Mouse (Mus musculus) midbrain, postnatal 0 days (tissue): ENCODE measurements at regions not wholly inside any gene's neighbourhood (a gene's known extent, or its start where the extent isn't known, plus 50 kb on each side); places are given as distances from the start of the nearest gene placed in this dataset.

Experiments
- ATAC-seq: fragments of 200-750 bp; cut with Nextera tagmentation; 2 replicates; pipeline ENCODE4 v1.8.0; 2017; ENCODE audit warnings: moderate number of reproducible peaks, mild to moderate bottlenecking, moderate TSS enrichment, moderate library complexity; ENCODE audit not compliant: low FRiP score
- DNase-seq: peaks from one replicate; pipeline ENCODE4 v3.0.0-alpha.2; 2015; ENCODE audit warnings: low spot score
- H3K27ac ChIP-seq: fragments of 300-500 bp; sonication (generic); 2 replicates; pipeline ENCODE4 v1.5.1; 2014; ENCODE audit warnings: low read depth, mild to moderate bottlenecking, low read length, mixed read lengths
- H3K27me3 ChIP-seq: fragments of 300-500 bp; sonication (generic); 2 replicates; pipeline ENCODE4 v1.6.1; 2014; ENCODE audit warnings: low read length, control low read depth, mixed read lengths; ENCODE audit not compliant: insufficient read depth
- H3K36me3 ChIP-seq: fragments of 300-500 bp; sonication (generic); 2 replicates; pipeline ENCODE4 v1.6.1; 2014; ENCODE audit warnings: low read length, control low read depth, mixed read lengths; ENCODE audit not compliant: insufficient read depth
- H3K4me1 ChIP-seq: fragments of 300-500 bp; sonication (generic); 2 replicates; pipeline ENCODE4 v1.6.1; 2014; ENCODE audit warnings: mild to moderate bottlenecking, control low read depth, antibody characterized with exemption, low read length, mixed read lengths; ENCODE audit not compliant: insufficient read depth
- H3K4me2 ChIP-seq: fragments of 300-500 bp; sonication (generic); 2 replicates; pipeline ENCODE4 v1.6.1; 2014; ENCODE audit warnings: low read depth, mild to moderate bottlenecking, low read length, mixed read lengths; ENCODE audit not compliant: poor library complexity, severe bottlenecking
- H3K4me3 ChIP-seq: fragments of 300-500 bp; sonication (generic); 2 replicates; pipeline ENCODE4 v1.5.1; 2014; ENCODE audit warnings: low read depth, mild to moderate bottlenecking, low read length, moderate library complexity
- H3K9ac ChIP-seq: fragments of 300-500 bp; sonication (generic); replicated peaks from 2 replicates; pipeline ENCODE4 v1.6.1; 2014; ENCODE audit warnings: mild to moderate bottlenecking, low read length, moderate library complexity, mixed read lengths; ENCODE audit not compliant: poor library complexity, severe bottlenecking
- H3K9me3 ChIP-seq: fragments of 300-500 bp; sonication (generic); 2 replicates; pipeline ENCODE4 v1.6.1; 2016; ENCODE audit warnings: low read length, control low read depth
- CTCF ChIP-seq: IDR thresholded peaks from 2 replicates; pipeline ENCODE4 v1.5.1; 2016; ENCODE audit warnings: antibody characterized with exemption, mild to moderate bottlenecking
- WGBS: fragments of 180-500 bp; shearing (Covaris S2); extraction: QIAGEN DNeasy Blood & Tissue Kit; methylation state at CpG from one replicate; pipeline ENCODE4 v1.1.7; 2014; 5-methylcytosine and 5-hydroxymethylcytosine counted together

- H3K27me3 ChIP-seq, result no peaks in the 10 kb centered on the region
- H3K36me3 ChIP-seq, result no peaks in the 10 kb centered on the region
- no peak overlapping the region for H3K4me3 ChIP-seq
- no peak for ATAC-seq
- H3K9me3 ChIP-seq, result no peaks in the 10 kb centered on the region
- no peaks in the 10 kb centered on the region for H3K4me1 ChIP-seq
- TF ChIP-seq CTCF, result no peak
- 55% methylated on average over 5 of the region's 5 CpGs for WGBS
- H3K9ac ChIP-seq, result no peak overlapping the region
- DNase-seq, result no peak
- H3K27ac ChIP-seq, result no peak overlapping the region
- H3K4me2 ChIP-seq, result no peak overlapping the region
These were observed 119.5 kb upstream of the Fndc3a start for GRCm38 (mm10) chr14:72829261-72829660.

GRCm38 (mm10) chr14:72825549-72825948, 115.7 kb upstream of the Fndc3a start:
- no peaks in the 10 kb centered on the region for H3K4me1 ChIP-seq
- no peaks in the 10 kb centered on the region for H3K36me3 ChIP-seq
- no peak for ATAC-seq
- H3K4me3 ChIP-seq, result no peak overlapping the region
- H3K9me3 ChIP-seq, result 0 out of 2 replicates have a peak, but pooled peaks cover 3% of the 10 kb centered on the region
- 76% methylated on average over 4 of the region's 4 CpGs for WGBS
- H3K4me2 ChIP-seq, result no peak overlapping the region
- no peak for TF ChIP-seq CTCF
- H3K27me3 ChIP-seq, result no peaks in the 10 kb centered on the region
- DNase-seq, result no peak
- no peak overlapping the region for H3K27ac ChIP-seq
- H3K9ac ChIP-seq, result no peak overlapping the region

DNA sequence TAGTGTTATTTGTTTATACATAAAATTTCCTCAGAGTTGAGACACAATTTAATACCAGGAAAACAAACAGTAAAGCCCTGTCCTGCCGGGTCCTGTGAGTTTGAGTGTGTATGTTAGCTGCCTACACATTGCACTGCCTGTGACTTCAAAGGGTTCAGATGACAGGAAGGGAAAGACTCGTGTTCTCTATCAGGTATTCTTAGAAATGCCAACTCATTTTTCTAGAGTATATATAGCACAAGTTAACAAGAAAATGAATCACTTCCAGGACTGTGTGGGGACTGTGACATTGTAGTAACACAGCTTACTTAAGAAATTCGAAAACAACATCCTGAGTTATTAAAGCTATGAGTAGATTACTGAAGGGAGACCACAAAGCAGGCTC, 112.4 kb upstream of the Fndc3a start:
- no peaks in the 10 kb centered on the region for H3K36me3 ChIP-seq
- H3K27ac ChIP-seq, result no peak overlapping the region
- no peak for DNase-seq
- no peak for ATAC-seq
- no peak overlapping the region for H3K9ac ChIP-seq
- H3K4me1 ChIP-seq, result 0 out of 2 replicates have a peak, but pooled peaks cover 5% of the 10 kb centered on the region
- WGBS, result 64% methylated on average over 3 of the region's 3 CpGs
- H3K4me2 ChIP-seq, result no peak overlapping the region
- H3K27me3 ChIP-seq, result no peaks in the 10 kb centered on the region
- 0 out of 2 replicates have a peak, but pooled peaks cover 3% of the 10 kb centered on the region for H3K9me3 ChIP-seq
- TF ChIP-seq CTCF, result no peak
- no peak overlapping the region for H3K4me3 ChIP-seq

DNA sequence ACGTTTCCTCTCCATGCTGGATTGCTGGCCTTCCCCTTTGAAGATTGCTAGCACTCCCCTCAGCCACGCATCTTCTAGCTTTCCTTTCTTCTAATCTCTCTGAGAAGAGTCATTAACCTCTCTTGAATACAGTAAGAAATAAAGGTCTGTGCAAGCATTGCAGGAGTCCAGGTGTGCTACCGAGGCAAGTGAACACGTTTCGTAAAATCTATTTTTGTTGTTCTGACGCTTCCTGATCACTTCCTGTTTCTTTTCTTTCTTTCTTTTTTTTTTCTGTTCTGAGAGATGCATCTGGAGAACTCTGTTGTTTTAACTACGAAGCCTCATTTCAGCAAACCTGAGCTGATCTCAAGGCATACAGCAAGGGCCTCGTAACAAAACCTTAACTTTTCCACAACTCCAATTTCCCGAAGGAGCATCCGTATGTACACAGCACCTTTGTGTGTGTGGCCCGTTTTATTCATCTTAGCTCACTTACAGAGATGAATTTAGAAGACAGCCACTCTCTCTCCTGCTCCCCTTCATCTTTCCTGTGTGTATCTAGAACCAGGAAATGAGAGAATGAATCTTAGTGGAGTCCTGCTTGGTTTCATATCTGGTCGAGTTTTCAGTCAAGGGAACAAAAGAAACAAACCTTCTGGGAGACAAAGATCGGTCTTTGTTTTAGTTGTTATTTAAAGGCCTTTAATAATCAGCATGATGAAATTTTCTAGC, 111.9 kb upstream of the Fndc3a start:
- no peak for TF ChIP-seq CTCF
- WGBS, result 74% methylated on average over 13 of the region's 13 CpGs
- H3K9ac ChIP-seq, result no peak overlapping the region
- no peak overlapping the region for H3K4me2 ChIP-seq
- 0 out of 2 replicates have a peak, but pooled peaks cover 3% of the 10 kb centered on the region for H3K9me3 ChIP-seq
- no peak overlapping the region for H3K4me3 ChIP-seq
- DNase-seq (no peak), ATAC-seq (no peak)
- 0 out of 2 replicates have a peak, but pooled peaks cover 8% of the 10 kb centered on the region for H3K4me1 ChIP-seq
- H3K27ac ChIP-seq, result no peak overlapping the region
- no peaks in the 10 kb centered on the region for H3K36me3 ChIP-seq
- no peaks in the 10 kb centered on the region for H3K27me3 ChIP-seq

DNA sequence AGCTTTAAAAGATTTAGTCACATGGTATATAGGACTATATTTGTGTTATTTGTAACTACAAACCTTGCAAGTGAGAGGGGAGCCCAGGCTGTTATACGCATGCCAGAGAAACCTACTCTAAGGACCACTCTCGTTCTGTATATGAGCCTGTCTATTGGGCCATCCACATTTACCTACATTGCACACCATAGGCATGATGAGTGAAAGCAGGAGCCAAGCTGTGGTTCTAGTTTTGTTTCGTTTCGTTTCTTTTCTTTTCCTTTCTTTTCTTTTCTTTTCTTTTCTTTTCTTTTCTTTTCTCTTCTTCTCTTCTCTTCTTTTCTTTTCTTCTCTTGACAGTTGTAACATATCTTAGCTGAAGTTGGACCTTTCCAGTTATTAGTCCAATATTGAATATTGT, 109.2 kb upstream of the Fndc3a start:
- H3K4me2 ChIP-seq, result no peak overlapping the region
- TF ChIP-seq CTCF, result no peak
- 97% methylated on average over 4 of the region's 4 CpGs for WGBS
- H3K27ac ChIP-seq, result no peak overlapping the region
- H3K36me3 ChIP-seq, result no peaks in the 10 kb centered on the region
- H3K27me3 ChIP-seq, result no peaks in the 10 kb centered on the region
- DNase-seq (no peak), ATAC-seq (no peak)
- H3K9me3 ChIP-seq, result 0 out of 2 replicates have a peak, but pooled peaks cover 3% of the 10 kb centered on the region
- no peak overlapping the region for H3K4me3 ChIP-seq
- H3K9ac ChIP-seq, result no peak overlapping the region
- H3K4me1 ChIP-seq, result 0 out of 2 replicates have a peak, but pooled peaks cover 10% of the 10 kb centered on the region

DNA sequence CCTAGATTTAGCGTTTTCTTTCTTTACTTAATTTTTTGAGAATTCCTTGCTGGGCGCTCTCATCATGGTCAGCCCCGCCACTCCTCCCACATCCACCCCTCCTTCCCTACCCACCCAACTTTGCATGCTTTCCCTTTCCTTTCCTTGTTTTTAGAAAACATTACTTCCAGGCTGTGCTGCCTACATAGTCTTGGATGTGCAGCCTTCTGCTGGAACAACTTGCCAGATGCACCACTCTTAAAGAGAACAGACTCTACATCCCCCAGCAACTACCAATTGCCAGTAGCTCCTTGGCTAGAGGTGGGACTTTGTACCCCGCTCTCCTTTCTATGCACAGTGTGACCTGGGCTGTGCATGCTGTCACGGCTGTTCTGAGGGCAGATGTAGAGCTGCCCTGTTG, 108.0 kb upstream of the Fndc3a start:
- no peak overlapping the region for H3K27ac ChIP-seq
- TF ChIP-seq CTCF, result no peak
- no peaks in the 10 kb centered on the region for H3K9me3 ChIP-seq
- no peak for DNase-seq
- WGBS, result 84% methylated on average over 5 of the region's 5 CpGs
- no peak for ATAC-seq
- H3K27me3 ChIP-seq, result no peaks in the 10 kb centered on the region
- no peak overlapping the region for H3K4me3 ChIP-seq
- no peak overlapping the region for H3K4me2 ChIP-seq
- H3K36me3 ChIP-seq, result no peaks in the 10 kb centered on the region
- no peak overlapping the region for H3K9ac ChIP-seq
- H3K4me1 ChIP-seq, result 0 out of 2 replicates have a peak, but pooled peaks cover 10% of the 10 kb centered on the region
